Mouse (Mus musculus): ENCODE data around the gene Sycn. TPM values are rescaled to one million over a fixed set of nuclear protein-coding genes. Genes with fewer than 3 reads are reported as not detected.

The Sycn gene
- polyA plus RNA-seq, 1 experiment, result 2.4 TPM

- no peak overlapping the region for H3K27ac ChIP-seq (ENCODE audit: control insufficient read depth, insufficient read depth, low read length)
- H3K27me3 ChIP-seq (ENCODE audit: control insufficient read depth, insufficient read depth, low read length), result no peaks in the 10 kb centered on the region
- no peak overlapping the region for H3K4me3 ChIP-seq (ENCODE audit: control insufficient read depth, insufficient read depth, low read length)
- DNase-seq, result no peak
- TF ChIP-seq POLR2A (IDR thresholded peaks at IDR 0.05; ENCODE audit: control insufficient read depth, extremely low read depth, insufficient read depth, low read length, poor library complexity) (no peak), CTCF (IDR thresholded peaks at IDR 0.05; ENCODE audit: borderline replicate concordance, control insufficient read depth, extremely low read depth, insufficient read depth, low read length, poor library complexity) (no peak)
- 83% methylated on average over 6 of the region's 6 CpGs for WGBS
- peaks cover 37% of the 10 kb centered on the region for H3K4me1 ChIP-seq (replicated peaks; ENCODE audit: control insufficient read depth, insufficient read depth, low read length)
- H3K36me3 ChIP-seq (ENCODE audit: control insufficient read depth, insufficient read depth, low read length), result no peaks in the 10 kb centered on the region
Measured at GRCm38 (mm10) chr7:28586663-28587411, 46.2 kb downstream of the Sycn start.

GRCm38 (mm10) chr7:28587644-28588043 is 47.0 kb downstream of the Sycn start:
- Histone ChIP-seq H3K27ac (ENCODE audit: control insufficient read depth, insufficient read depth, low read length) (no peak overlapping the region), H3K27me3 (ENCODE audit: control insufficient read depth, insufficient read depth, low read length) (no peaks in the 10 kb centered on the region), H3K36me3 (ENCODE audit: control insufficient read depth, insufficient read depth, low read length) (no peaks in the 10 kb centered on the region), H3K4me3 (ENCODE audit: control insufficient read depth, insufficient read depth, low read length) (no peak overlapping the region), H3K4me1 (replicated peaks; ENCODE audit: control insufficient read depth, insufficient read depth, low read length) (peaks cover 32% of the 10 kb centered on the region)
- TF ChIP-seq POLR2A (IDR thresholded peaks at IDR 0.05; ENCODE audit: control insufficient read depth, extremely low read depth, insufficient read depth, low read length, poor library complexity) (no peak), CTCF (IDR thresholded peaks at IDR 0.05; ENCODE audit: borderline replicate concordance, control insufficient read depth, extremely low read depth, insufficient read depth, low read length, poor library complexity) (no peak)
- DNase-seq, result no peak

Other genes with a start within 250 kb of the Sycn start
- 0.24 TPM in 1 of 2 replicates, not detected in the other for gene Selenov, start 249.7 kb upstream of the Sycn start, polyA plus RNA-seq (2012; rRNA removed)
- 1.1 and 1.3 TPM in 2 replicates for gene Dll3, start 238.6 kb upstream of the Sycn start, polyA plus RNA-seq (2012; rRNA removed)
- 100 and 102 TPM in 2 replicates for gene Timm50, start 228.8 kb upstream of the Sycn start, polyA plus RNA-seq (2012; rRNA removed)
- 241 and 245 TPM in 2 replicates for gene Supt5, start 202.1 kb upstream of the Sycn start, polyA plus RNA-seq (2012; rRNA removed)
- gene Rps16, start 190.2 kb upstream of the Sycn start, polyA plus RNA-seq (2012; rRNA removed), result 1,733 and 1,891 TPM in 2 replicates
- 187 and 211 TPM in 2 replicates for gene Plekhg2, start 168.3 kb upstream of the Sycn start, polyA plus RNA-seq (2012; rRNA removed)
- 152 and 159 TPM in 2 replicates for gene Zfp36, start 160.6 kb upstream of the Sycn start, polyA plus RNA-seq (2012; rRNA removed)
- gene Med29, start 148.2 kb upstream of the Sycn start, polyA plus RNA-seq (2012; rRNA removed), result 56.0 and 65.3 TPM in 2 replicates
- gene Paf1, start 147.9 kb upstream of the Sycn start, polyA plus RNA-seq (2012; rRNA removed), result 146 and 182 TPM in 2 replicates
- 180 and 194 TPM in 2 replicates for gene Gmfg, start 103.4 kb upstream of the Sycn start, polyA plus RNA-seq (2012; rRNA removed)
- gene Lrfn1, start 88.9 kb upstream of the Sycn start, polyA plus RNA-seq (2012; rRNA removed), result 7.6 and 9.1 TPM in 2 replicates
- 0.59 and 0.77 TPM in 2 replicates for gene Ifnl2, start 30.4 kb upstream of the Sycn start, polyA plus RNA-seq (2012; rRNA removed)
- 0.37 and 0.78 TPM in 2 replicates for gene Ifnl3, start 18.0 kb upstream of the Sycn start, polyA plus RNA-seq (2012; rRNA removed)
- 1.4 TPM in 2 replicates for gene Nccrp1, start 6.4 kb downstream of the Sycn start, polyA plus RNA-seq (2012; rRNA removed)
- 118 and 139 TPM in 2 replicates for gene Samd4b, start 57.3 kb downstream of the Sycn start, polyA plus RNA-seq (2012; rRNA removed)
- gene Pak4, start 57.3 kb downstream of the Sycn start, polyA plus RNA-seq (2012; rRNA removed), result 32.8 and 37.7 TPM in 2 replicates
- gene Acp7, start 90.4 kb downstream of the Sycn start, polyA plus RNA-seq (2012; rRNA removed), result 0.69 and 0.92 TPM in 2 replicates
- 19.1 and 26.5 TPM in 2 replicates for gene Fbxo27, start 152.0 kb downstream of the Sycn start, polyA plus RNA-seq (2012; rRNA removed)
- gene Fbxo17, start 175.9 kb downstream of the Sycn start, polyA plus RNA-seq (2012; rRNA removed), result 5.0 and 6.2 TPM in 2 replicates
- 74.4 and 84.5 TPM in 2 replicates for gene Mrps12, start 200.9 kb downstream of the Sycn start, polyA plus RNA-seq (2012; rRNA removed)
- 63.2 and 63.9 TPM in 2 replicates for gene Sars2, start 201.1 kb downstream of the Sycn start, polyA plus RNA-seq (2012; rRNA removed)
- 0.16 and 0.24 TPM in 2 replicates for gene Ccer2, start 215.3 kb downstream of the Sycn start, polyA plus RNA-seq (2012; rRNA removed)
- 101 and 104 TPM in 2 replicates for gene Sirt2, start 225.8 kb downstream of the Sycn start, polyA plus RNA-seq (2012; rRNA removed)
- gene Nfkbib, start 226.6 kb downstream of the Sycn start, polyA plus RNA-seq (2012; rRNA removed), result 75.5 and 78.8 TPM in 2 replicates
- 91.9 and 93.7 TPM in 2 replicates for gene Rinl, start 248.1 kb downstream of the Sycn start, polyA plus RNA-seq (2012; rRNA removed)

Data from thymus, adult 2 months (tissue).